Mouse (Mus musculus) liver, postnatal 0 days (tissue): ENCODE data around the gene Cpxm2.

Experiments used
- CTCF ChIP-seq: sonication (generic); IDR thresholded peaks from 2 replicates; pipeline ENCODE4 v1.5.1; 2016; ENCODE audit warnings: antibody characterized with exemption, low read depth
- EP300 ChIP-seq: IDR thresholded peaks from 2 replicates; pipeline ENCODE4 v1.6.1; 2016; ENCODE audit warnings: antibody characterized with exemption, low read depth, mild to moderate bottlenecking

DNA sequence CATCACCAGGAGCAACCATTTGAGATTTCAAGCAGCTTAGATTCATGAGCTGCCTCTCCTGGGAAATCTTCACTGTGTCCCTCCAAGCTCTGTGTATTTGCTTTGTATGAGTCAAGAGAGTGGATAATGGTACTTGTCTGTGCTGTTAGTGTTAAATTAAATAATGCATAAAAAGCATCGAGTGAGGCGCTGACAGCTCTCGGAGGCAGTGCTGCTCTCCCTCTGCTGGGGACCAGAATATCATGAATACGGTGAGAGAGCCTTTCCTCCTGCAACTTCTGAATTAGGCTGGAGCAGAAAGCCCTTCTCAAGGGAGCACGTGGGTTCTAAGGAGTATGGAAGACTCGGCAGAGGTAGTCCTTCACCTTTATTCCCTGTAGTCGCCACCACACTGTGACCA is 29.6 kb downstream of the Cpxm2 start:
- TF ChIP-seq CTCF (no peak), EP300 (no peak)
